Mouse (Mus musculus) forebrain, postnatal 0 days (tissue): ENCODE data around the gene Gm42674. TPM values are rescaled to one million over a fixed set of nuclear protein-coding genes. Genes with fewer than 3 reads are reported as not detected.

ENCODE experiments used
- ATAC-seq: fragments of 200-750 bp; cut with Nextera tagmentation; 2 replicates; pipeline ENCODE4 v1.8.0; 2017; ENCODE audit warnings: mild to moderate bottlenecking, moderate library complexity
- DNase-seq: peaks from one replicate; pipeline ENCODE4 v3.0.0-alpha.2; 2015
- H3K27ac ChIP-seq: fragments of 300-500 bp; sonication (generic); 2 replicates; pipeline ENCODE4 v1.5.1; 2014; ENCODE audit warnings: low read depth, mild to moderate bottlenecking, antibody characterized with exemption, low read length, moderate library complexity, mixed read lengths
- H3K27me3 ChIP-seq: fragments of 300-500 bp; sonication (generic); 2 replicates; pipeline ENCODE4 v1.6.1; 2014; ENCODE audit warnings: mild to moderate bottlenecking, low read length, mixed read lengths; ENCODE audit not compliant: insufficient read depth
- H3K36me3 ChIP-seq: fragments of 300-500 bp; sonication (generic); 2 replicates; pipeline ENCODE4 v1.6.1; 2014; ENCODE audit warnings: mild to moderate bottlenecking, moderate library complexity; ENCODE audit not compliant: insufficient read depth
- H3K4me1 ChIP-seq: fragments of 300-500 bp; sonication (generic); 2 replicates; pipeline ENCODE4 v1.6.1; 2014; ENCODE audit warnings: antibody characterized with exemption; ENCODE audit not compliant: insufficient read depth
- H3K4me2 ChIP-seq: fragments of 300-500 bp; sonication (generic); 2 replicates; pipeline ENCODE4 v1.6.1; 2014; ENCODE audit warnings: low read depth, mild to moderate bottlenecking, moderate library complexity
- H3K4me3 ChIP-seq: fragments of 300-500 bp; sonication (generic); 2 replicates; pipeline ENCODE4 v1.5.1; 2014; ENCODE audit warnings: low read depth, low read length, mixed read lengths
- H3K9ac ChIP-seq: fragments of 300-500 bp; sonication (generic); 2 replicates; pipeline ENCODE4 v1.6.1; 2014; ENCODE audit warnings: mild to moderate bottlenecking
- H3K9me3 ChIP-seq: fragments of 300-500 bp; sonication (generic); 2 replicates; pipeline ENCODE4 v1.6.1; 2016; ENCODE audit warnings: low read length
- CTCF ChIP-seq: sonication (generic); IDR thresholded peaks from 2 replicates; pipeline ENCODE4 v1.5.1; 2016; ENCODE audit warnings: antibody characterized with exemption, control low read depth, low read depth
- WGBS: fragments of 180-500 bp; shearing (Covaris S2); extraction: QIAGEN DNeasy Blood & Tissue Kit; methylation state at CpG from one replicate; pipeline ENCODE4 v1.1.7; 2014; 5-methylcytosine and 5-hydroxymethylcytosine counted together
- polyA plus RNA-seq: library from polyadenylated mRNA; unstranded; fragments of >200 nt; fragmentation: Nextera tagmentation; extraction: Ambion mirVana; gene quantifications from 2 replicates; pipeline ENCODE4 v1.2.1, GENCODE M21; 2015
- total RNA-seq: library from RNA; depleted of rRNA; stranded (reverse); fragments of >200 nt; gene quantifications from 2 replicates; pipeline ENCODE4 v1.2.3, GENCODE M21; 2014

Gm42674 gene
- total and polyA plus RNA-seq, 2 experiments from 2014 or later: not detected

DNA sequence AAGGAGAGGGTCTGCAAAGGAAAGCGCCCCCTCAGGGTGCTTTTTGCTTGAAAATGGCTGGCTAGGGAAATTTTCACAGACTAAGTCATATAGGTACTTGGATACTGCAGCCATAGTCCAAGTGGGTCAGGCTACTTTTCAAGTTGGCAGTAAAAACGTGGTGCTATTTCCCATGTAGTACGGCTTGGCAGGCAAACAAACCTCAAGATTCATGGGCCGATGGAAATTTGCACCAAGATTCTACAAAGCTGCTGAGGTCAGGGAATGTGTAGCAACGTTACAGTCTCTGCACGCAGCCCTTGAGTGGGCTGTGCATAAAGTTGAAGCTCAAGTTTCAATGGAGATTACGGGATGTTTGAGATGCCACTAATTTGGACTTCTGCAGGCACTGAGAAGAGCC lies 22.3 kb upstream of the Gm42674 start:
- Histone ChIP-seq H3K9me3 (no peaks in the 10 kb centered on the region), H3K27ac (no peak overlapping the region), H3K4me1 (no peaks in the 10 kb centered on the region), H3K4me3 (no peak overlapping the region), H3K9ac (no peak overlapping the region), H3K4me2 (no peak overlapping the region), H3K27me3 (no peaks in the 10 kb centered on the region), H3K36me3 (no peaks in the 10 kb centered on the region)
- 78% methylated on average over 7 of the region's 7 CpGs for WGBS
- no peak for DNase-seq
- no peak for ATAC-seq
- no peak for TF ChIP-seq CTCF

DNA sequence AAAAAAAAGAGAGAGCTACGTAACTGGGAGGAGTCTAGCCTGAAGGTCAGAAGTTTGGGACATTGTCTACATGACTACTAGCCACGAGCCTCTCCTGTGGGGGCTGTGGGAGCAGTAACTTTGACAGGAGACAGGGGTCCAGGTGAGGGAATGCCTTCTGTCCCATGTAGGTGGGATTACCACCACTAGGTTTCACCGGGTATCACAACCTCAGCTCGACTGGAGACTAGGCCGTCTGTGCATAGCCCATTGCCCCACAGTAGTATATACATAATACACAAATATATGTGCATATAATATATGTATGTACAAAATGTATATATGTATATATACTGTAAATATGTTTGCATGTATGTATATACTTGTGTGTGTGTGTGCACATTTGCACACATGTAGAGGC lies 20.6 kb upstream of the Gm42674 start:
- no peaks in the 10 kb centered on the region for H3K4me1 ChIP-seq
- no peak for ATAC-seq
- TF ChIP-seq CTCF: no peak
- no peak overlapping the region for H3K4me3 ChIP-seq
- no peaks in the 10 kb centered on the region for H3K9me3 ChIP-seq
- WGBS: 95% methylated on average over 5 of the region's 5 CpGs
- no peak overlapping the region for H3K9ac ChIP-seq
- H3K27me3 ChIP-seq: no peaks in the 10 kb centered on the region
- no peak overlapping the region for H3K27ac ChIP-seq
- DNase-seq: no peak
- no peaks in the 10 kb centered on the region for H3K36me3 ChIP-seq
- no peak overlapping the region for H3K4me2 ChIP-seq

DNA sequence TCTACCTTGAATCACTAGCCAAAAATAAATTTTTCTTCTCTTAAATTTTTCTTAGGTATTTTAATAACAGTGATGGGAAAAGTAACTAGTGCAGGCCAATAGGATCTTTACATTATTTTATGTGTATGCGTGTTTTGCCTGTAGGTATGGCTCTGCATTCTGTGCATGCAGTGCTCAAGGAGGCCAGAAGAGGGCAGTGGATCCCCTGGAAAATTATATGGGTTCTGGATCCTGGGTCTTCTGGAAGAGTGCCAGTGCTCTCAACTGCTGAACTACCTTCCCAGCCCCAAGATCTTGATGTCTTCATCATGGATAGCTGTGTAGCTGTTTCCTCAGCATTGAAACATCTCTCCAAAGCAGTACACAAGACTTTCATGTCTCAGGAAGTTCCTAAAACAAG lies 19.5 kb upstream of the Gm42674 start:
- DNase-seq: no peak
- Histone ChIP-seq H3K4me1 (no peaks in the 10 kb centered on the region), H3K9me3 (no peaks in the 10 kb centered on the region), H3K9ac (no peak overlapping the region), H3K27ac (no peak overlapping the region), H3K4me3 (no peak overlapping the region), H3K27me3 (no peaks in the 10 kb centered on the region), H3K36me3 (no peaks in the 10 kb centered on the region), H3K4me2 (no peak overlapping the region)
- 94% methylated on average over 1 of the region's 1 CpGs for WGBS
- peak; percentile 34; the same call in 1 of the 2 replicates for TF ChIP-seq CTCF
- ATAC-seq: no peak

DNA sequence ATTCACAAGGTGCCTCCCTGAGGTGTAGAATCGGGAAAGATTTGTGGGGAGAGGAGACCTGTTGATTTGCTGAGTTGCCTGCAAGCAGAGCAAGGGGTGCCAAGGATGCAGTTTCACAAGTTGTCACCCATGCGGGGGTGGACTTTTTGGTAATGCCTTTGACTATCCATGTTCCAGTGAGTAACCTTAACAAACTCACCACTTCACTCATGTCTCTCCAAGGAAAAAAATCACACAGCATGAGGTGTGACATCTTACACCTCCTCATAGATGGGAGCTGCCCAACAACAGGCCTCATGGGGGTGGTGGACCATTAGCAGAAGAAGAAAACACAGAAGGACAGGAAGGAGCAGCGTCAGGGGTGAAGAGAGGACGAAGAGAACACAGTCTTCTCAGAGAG lies 19.1 kb upstream of the Gm42674 start:
- no peak overlapping the region for H3K27ac ChIP-seq
- H3K36me3 ChIP-seq: no peaks in the 10 kb centered on the region
- ATAC-seq (no peak), DNase-seq (no peak)
- H3K9ac ChIP-seq: no peak overlapping the region
- no peaks in the 10 kb centered on the region for H3K27me3 ChIP-seq
- 93% methylated on average over 4 of the region's 4 CpGs for WGBS
- no peaks in the 10 kb centered on the region for H3K9me3 ChIP-seq
- H3K4me3 ChIP-seq: no peak overlapping the region
- H3K4me2 ChIP-seq: no peak overlapping the region
- no peaks in the 10 kb centered on the region for H3K4me1 ChIP-seq
- no peak for TF ChIP-seq CTCF

DNA sequence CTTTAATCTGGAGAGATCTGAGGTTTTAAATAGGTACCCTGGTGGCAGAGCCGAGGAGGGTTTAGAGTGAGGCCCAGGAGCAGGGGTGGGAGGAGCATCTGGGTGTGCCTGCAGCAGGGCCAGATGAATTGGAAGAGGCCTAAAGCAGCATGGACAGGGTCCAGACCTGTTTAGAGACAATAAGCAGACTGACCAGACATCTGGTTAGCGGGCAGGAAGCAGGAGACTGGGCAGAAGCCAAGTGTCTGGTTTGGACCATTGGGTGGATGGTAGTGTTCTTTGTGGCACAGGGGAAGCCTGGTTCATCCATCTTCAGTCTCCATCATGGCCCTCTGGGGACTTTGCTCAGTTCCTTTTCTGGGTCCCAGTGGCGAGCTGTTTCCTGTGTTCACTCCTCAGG lies 17.8 kb upstream of the Gm42674 start:
- no peaks in the 10 kb centered on the region for H3K9me3 ChIP-seq
- H3K36me3 ChIP-seq: no peaks in the 10 kb centered on the region
- WGBS: 64% methylated on average over 3 of the region's 3 CpGs
- no peaks in the 10 kb centered on the region for H3K4me1 ChIP-seq
- H3K4me3 ChIP-seq: no peak overlapping the region
- no peaks in the 10 kb centered on the region for H3K27me3 ChIP-seq
- no peak for TF ChIP-seq CTCF
- DNase-seq (no peak), ATAC-seq (no peak)
- no peak overlapping the region for H3K9ac ChIP-seq
- no peak overlapping the region for H3K27ac ChIP-seq
- no peak overlapping the region for H3K4me2 ChIP-seq

DNA sequence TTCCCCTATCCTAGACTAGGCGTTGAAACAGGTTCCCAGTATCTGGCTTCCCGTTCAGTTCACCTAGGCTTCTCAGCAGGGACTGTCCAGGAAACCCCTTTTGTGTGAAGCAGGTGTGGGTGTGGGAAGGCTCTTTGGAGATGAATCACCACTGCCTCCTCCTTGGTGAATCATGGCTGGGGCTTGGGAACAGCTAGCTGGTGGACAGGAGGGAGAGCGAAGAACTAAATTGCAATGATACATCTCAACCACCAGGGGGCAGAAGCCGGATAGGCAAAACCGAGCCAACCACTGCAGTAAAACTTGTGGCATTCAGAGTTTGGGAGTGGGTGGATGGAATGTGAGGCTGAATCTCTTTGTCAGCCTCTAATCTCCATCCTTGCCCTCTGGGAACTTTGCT lies 16.1 kb upstream of the Gm42674 start:
- ATAC-seq: peak; percentile 63; the same call in 1 of the 2 replicates

DNA sequence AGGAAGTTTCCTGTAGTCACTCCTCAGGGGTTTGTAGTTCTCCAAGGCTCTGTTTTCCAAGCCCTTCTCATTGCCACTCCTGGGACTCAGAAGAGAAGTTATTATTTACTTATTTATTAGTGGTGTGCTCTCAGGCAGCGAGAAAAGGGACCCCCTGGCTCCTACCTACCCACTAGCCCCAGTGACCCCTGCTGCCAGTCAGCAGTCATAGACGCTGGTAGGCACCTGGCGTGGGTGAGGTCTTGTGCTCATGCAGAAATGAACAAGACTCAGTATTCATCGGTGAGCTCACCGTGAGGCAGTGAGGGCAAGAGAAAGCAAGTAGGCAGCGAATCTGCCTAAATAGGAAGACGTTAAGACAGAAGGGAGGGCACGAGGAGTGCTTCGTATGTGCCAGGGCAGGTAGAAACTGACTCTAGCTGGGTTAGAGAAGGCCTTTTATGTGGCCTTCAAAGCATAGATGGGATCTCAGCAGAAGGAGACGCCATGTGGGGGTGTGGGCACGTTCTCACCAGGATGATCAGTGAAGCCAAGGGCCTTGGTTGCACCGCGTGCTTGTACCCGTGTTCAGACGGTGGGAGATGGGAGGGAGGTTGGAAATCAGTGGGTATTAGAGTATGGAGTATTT lies 15.6 kb upstream of the Gm42674 start:
- H3K4me1 ChIP-seq: no peaks in the 10 kb centered on the region
- ATAC-seq (no peak), DNase-seq (no peak)
- TF ChIP-seq CTCF: no peak
- H3K9me3 ChIP-seq: no peaks in the 10 kb centered on the region
- H3K27me3 ChIP-seq: no peaks in the 10 kb centered on the region
- no peak overlapping the region for H3K4me2 ChIP-seq
- 82% methylated on average over 15 of the region's 15 CpGs for WGBS
- no peak overlapping the region for H3K4me3 ChIP-seq
- no peaks in the 10 kb centered on the region for H3K36me3 ChIP-seq
- H3K27ac ChIP-seq: no peak overlapping the region
- no peak overlapping the region for H3K9ac ChIP-seq

More for the DNA sequence above, 16.1 kb upstream of the Gm42674 start:
- peak; percentile 66 for DNase-seq
- 34% methylated on average over 5 of the region's 5 CpGs for WGBS
- no peaks in the 10 kb centered on the region for H3K27me3 ChIP-seq
- no peaks in the 10 kb centered on the region for H3K4me1 ChIP-seq
- TF ChIP-seq CTCF: peak; percentile 90
- H3K27ac ChIP-seq: no peak overlapping the region
- H3K9me3 ChIP-seq: no peaks in the 10 kb centered on the region
- H3K4me3 ChIP-seq: no peak overlapping the region
- no peak overlapping the region for H3K9ac ChIP-seq
- no peaks in the 10 kb centered on the region for H3K36me3 ChIP-seq
- H3K4me2 ChIP-seq: no peak overlapping the region
